Mouse (Mus musculus): Measurements from ENCODE around the gene Tmem132c.

Gene Tmem132c

DNA sequence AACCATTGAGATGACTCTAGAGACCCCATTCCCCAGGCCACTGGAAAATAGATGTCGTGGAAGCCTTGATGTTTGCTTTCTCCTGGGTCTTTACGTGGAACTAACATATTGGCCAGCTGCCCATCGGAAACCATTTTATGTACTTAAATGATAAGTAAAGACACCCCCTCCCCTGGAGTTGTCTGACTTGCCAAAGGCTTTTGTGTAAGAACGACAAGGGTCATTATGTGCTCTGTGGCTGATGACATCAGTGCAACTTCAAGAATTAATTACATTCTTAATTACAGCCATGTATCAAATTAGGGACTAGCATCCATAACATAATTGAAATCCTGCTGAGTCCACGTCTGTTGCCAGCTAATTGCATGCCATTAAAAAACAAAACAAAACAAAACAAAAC, 45.3 kb downstream of the Tmem132c start:
- DNase-seq (ENCODE audit: low spot score), result no peak

DNA sequence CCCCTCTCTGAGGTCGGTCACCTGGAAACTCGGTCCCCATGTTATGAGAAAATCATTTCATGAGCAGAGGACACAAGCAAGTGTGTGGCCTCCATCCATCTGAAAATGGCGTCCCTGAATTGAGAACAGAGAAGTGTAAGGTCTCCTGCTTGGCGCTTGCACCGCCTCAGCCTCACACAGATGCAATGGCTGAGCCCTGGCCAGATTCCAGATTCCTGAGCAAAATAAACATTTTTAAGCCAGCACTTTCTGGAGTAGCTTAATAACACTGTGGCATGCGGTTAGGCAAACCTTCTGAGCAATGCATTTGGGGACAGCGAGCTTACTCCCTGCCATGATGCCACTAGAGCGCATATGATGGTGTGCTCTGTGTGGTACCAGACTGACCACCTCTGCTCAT, 48.1 kb downstream of the Tmem132c start:
- no peak for DNase-seq (ENCODE audit: low spot score)

DNA sequence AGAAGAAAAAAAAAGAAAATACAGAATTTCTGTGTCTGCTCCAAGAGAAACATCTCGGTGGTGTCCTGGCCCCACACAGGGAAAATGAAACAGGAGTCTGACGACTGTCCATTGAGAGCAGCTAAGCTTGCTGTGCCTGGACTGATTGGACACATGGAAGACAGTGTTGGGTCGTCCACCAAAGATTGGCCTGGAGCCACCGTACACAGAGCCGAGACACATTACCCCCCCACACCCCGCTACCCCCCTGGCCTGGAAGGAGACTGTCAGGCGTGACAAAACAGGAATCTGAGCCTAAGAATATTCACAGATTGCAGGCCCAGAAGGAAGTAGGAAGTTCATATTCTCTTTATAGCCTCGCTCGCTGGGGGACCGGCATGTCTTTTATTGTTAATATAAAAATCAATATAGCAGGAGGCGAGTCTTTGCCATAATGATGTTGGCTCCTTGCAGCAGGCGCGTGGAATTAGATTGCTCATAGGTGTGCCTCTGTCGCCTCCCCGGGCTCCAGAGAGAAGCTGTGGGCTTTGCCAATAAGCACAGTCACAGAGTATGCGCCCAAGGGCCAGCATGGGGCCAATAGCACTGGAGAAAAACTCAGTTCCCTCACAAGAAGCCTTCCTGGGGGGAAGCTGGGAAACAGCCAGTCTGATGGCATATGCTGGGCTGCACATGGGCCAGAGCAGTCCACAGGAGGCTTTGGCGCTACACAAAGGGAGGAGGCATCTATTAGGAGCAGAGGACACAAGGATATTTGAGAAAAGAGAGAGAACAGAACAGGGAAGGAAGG, 49.0 kb downstream of the Tmem132c start:
- DNase-seq (ENCODE audit: low spot score), result no peak

- no peak for DNase-seq (ENCODE audit: low spot score)
These were observed 50.0 kb downstream of the Tmem132c start for GRCm38 (mm10) chr5:127291581-127291980.

- DNase-seq (ENCODE audit: low spot score), result no peak
These were observed 52.1 kb downstream of the Tmem132c start for GRCm38 (mm10) chr5:127293698-127294097.

DNA sequence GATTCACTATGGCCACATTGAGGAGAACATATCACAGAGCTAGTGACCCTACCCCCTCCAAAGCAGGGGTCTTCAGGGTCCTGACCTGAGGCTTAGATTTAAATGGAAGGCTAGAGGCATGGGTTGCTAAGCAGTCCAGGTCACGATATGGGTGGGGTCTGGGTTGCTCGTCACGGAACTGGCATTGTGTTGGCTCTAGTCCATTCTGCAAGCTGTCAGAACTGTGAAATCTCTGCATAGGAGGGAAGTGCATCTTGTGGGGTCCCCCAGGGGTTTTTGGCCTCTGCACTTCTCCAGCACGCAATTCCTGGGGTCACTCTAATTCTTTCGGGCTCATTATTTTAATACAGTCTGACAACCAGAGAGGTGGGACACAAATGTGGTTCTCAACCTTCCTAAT, 55.9 kb downstream of the Tmem132c start:
- no peak for DNase-seq (ENCODE audit: low spot score)

DNA sequence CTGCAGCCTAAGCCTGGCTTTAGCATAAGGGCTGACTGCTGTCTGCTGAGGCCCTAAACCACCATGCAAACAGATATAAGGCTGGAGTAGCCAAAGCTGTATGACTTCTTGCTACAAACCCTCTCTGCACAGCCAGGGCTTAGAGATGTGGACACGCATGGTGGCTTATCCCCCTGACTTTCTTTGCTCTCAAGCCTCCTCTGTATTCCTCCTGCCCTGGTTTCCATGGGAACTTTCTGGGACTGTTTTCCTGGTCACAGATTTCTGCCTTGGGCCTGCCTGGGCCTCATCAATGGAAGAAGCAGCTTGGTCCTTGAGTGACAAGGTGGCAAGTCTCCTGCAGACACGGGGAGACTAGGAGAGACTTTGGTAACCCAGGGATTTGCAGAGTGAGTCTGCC, 56.5 kb downstream of the Tmem132c start:
- no peak for DNase-seq (ENCODE audit: low spot score)

DNA sequence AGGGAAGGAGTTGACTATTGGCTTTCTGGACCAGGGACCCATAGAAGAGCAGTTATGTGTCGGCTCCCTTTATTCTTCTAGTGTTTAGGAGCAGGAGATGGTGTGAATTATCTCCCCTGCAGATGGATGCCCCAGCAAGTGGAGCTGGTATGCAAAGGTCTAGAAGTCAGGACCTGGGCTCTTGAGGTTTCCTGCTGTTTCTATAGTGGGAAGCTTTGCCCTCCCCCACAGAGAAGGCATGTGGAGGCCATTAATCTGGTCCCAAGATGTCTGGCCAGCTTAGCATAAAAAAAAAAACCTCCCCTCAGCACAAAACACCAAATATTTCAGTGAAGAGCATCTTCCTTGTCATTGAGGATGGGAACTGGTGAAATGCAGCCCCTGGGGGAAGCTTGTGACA, 57.4 kb downstream of the Tmem132c start:
- no peak for DNase-seq (ENCODE audit: low spot score)

GRCm38 (mm10) chr5:127300597-127301254, 59.1 kb downstream of the Tmem132c start:
- DNase-seq (ENCODE audit: low spot score), result no peak

DNA sequence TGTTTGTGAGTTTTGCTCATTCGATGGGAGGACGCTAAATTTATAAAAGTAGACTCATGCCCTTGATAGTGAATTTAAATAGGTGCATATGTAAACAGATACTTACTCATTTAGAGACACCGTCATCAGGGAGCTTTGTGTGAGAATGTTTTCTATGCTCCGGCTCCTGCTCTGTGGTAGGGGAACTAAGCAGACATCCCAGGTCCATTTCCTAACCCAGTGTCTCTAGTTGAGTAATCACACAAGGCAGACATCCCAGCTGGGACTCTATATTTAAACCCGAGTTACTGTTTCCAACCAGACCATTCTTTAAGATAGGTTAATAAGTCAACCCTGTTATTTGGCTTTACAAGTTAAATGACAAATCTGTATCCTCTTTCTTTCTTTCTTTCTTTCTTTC, 63.7 kb downstream of the Tmem132c start:
- no peak for DNase-seq (ENCODE audit: low spot score)

DNA sequence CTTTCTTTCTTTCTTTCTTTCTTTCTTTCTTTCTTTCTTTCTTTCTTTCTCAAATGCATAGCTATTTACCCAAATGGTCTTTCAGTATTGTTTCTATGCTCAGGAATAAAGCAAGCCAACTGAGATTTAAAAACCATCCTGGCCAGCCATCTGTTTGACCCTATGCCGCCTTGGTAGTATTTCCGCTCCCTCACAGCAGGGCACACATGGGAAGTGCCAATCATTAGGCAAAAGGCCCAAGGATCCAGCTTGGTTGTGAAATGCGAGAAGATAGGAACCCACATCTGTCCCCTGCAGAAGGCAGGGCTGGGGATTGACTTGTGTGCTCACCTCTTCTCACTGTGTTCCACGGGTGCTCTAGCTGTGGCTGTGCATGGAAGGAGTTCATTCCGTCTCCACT, 64.1 kb downstream of the Tmem132c start:
- no peak for DNase-seq (ENCODE audit: low spot score)

DNA sequence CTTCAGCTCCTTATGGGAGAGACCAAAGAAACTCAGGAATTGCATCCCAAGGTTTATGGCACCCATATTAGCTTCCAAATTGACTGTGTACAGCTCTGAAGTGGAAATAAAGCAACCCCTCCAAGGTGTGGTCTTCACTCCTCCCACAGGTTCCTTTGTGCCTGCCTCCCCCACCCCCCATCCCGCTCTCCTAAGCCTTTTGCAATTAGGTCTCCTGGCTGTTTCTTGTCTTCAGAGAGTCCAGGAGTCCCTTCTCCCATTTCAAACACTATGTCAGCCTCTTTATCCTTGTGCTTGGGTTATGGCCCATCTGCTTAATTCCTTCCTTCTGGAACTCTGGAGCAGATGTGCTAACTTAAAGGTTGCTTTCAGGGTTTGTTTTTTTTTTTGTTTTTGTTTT, 65.1 kb downstream of the Tmem132c start:
- no peak for DNase-seq (ENCODE audit: low spot score)

- DNase-seq (ENCODE audit: low spot score), result no peak
These were observed 68.9 kb downstream of the Tmem132c start for GRCm38 (mm10) chr5:127310318-127311004.

- DNase-seq (ENCODE audit: low spot score), result no peak
These were observed 69.4 kb downstream of the Tmem132c start for GRCm38 (mm10) chr5:127311005-127311331.

GRCm38 (mm10) chr5:127313634-127314033, 72.0 kb downstream of the Tmem132c start:
- DNase-seq (ENCODE audit: low spot score), result no peak

- no peak for DNase-seq (ENCODE audit: low spot score)
These were observed 77.6 kb downstream of the Tmem132c start for GRCm38 (mm10) chr5:127319096-127319779.

- DNase-seq (ENCODE audit: low spot score), result no peak
These were observed 83.0 kb downstream of the Tmem132c start for GRCm38 (mm10) chr5:127324645-127325044.

- no peak for DNase-seq (ENCODE audit: low spot score)
These were observed 94.7 kb downstream of the Tmem132c start for GRCm38 (mm10) chr5:127336048-127336907.

DNA sequence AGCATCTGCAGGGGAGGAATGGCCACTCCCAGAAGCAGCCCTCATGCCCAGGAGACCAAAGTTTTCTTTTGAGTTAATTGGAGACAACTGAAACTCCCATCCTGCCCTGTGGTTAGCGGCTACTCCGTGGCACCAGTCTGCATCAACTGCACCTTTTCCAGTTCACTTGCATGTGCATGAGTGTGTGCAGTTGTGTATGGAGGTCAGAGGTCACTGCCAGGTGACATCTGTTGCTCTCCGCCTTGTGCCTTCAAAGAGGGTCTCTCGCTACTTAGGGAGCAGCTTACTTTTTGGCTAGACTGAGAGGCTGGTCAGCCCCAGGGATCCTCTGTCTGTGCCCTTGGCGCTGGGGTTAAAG, 95.3 kb downstream of the Tmem132c start:
- no peak for DNase-seq (ENCODE audit: low spot score)

- DNase-seq (ENCODE audit: low spot score), result no peak
These were observed 97.4 kb downstream of the Tmem132c start for GRCm38 (mm10) chr5:127339016-127339435.

DNA sequence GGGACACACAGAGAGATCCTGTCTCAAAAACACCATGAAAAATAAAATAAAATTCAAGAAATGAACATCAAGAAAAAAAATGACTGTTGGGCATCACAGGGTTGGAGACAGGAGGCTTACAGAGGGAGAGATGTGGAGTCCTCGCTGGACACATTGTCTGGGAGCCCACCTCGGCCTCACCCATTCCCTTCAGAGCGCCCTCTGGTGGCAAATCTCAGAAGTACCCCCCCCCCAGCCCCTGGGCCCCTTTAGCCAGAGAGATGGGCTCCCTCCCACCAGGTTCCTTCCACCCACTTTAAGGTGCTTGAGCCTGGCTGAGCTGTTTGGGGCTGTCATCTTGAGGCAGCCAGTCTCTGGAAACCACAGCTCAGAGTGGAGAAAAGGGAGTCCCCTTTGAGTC, 99.5 kb downstream of the Tmem132c start:
- no peak for DNase-seq (ENCODE audit: low spot score)

GRCm38 (mm10) chr5:127344721-127345120, 103.1 kb downstream of the Tmem132c start:
- DNase-seq (ENCODE audit: low spot score), result no peak
